ENCODE assay signal across 20 mouse cellular contexts in genomic region chr6:127215915-127216314, GRCm38 (mm10).
A peak's percentile ranks its signal among the peaks of the same experiment; 100 is the strongest.
DNase-seq lines count a peak whose midpoint lies in the region; TF ChIP-seq lines count a peak whose summit lies in the region.
"Had no signal": no experiment of that assay in that cellular context is flagged by ENCODE, and none has a peak within 500 bp of the region (broad histone marks: within the 10 kb centered on the region; RNA-seq: fewer than 3 reads in every experiment).

No protein-coding gene starts in this region.

- TF ChIP-seq POLR2A in CH12.LX (IDR thresholded peaks at IDR 0.05; ENCODE audit: low read depth, low read length) = no peak

- peak; percentile 47 for DNase-seq in CD4-positive, CD25-positive, alpha-beta regulatory T cell, adult 2 months (ENCODE audit: low read depth, low spot score)
- DNase-seq in CH12.LX (ENCODE audit: extremely low read depth) = peak; percentile 17
- peak; percentile 67 for DNase-seq in induced T-regulatory cell, adult 2 months (ENCODE audit: low read depth)
- DNase-seq in kidney, postnatal 4 days = no peak
- DNase-seq in gastrocnemius, postnatal 4 days (ENCODE audit: low spot score in 2 of 2) = no peak
- no peak for DNase-seq in kidney, postnatal 36 days
- DNase-seq: adrenal gland, adult 2 months; adrenal gland, postnatal 10 days; adrenal gland, postnatal 25 days; B cell, adult 2 months; cerebellum, adult 11-12 months; cerebellum, adult 2 months; cerebellum, adult 9-10 months; cerebellum, postnatal 10 days; cerebellum, postnatal 25 days; forebrain, postnatal 0 days had no signal

- dilution Hi-C loops in CH12.LX (cut with MboI; ENCODE audit: extremely low pct_ligation_motif_present, extremely low pct_unique_long_range_greater_than_20kb, low sequenced_read_pairs) = no loop called here

- no peaks in the 10 kb centered on the region for H3K36me3 ChIP-seq in CH12.LX (replicated peaks in 1 of 2; ENCODE audit: control insufficient read depth in 1 of 2, insufficient read depth in 1 of 2, low read length in 1 of 2)
- H3K36me3 ChIP-seq: embryonic facial prominence, embryonic 10.5 days; embryonic facial prominence, embryonic 12.5 days; forebrain, embryonic 15.5 days had no signal

- H3K9me3 ChIP-seq in CH12.LX (replicated peaks; ENCODE audit: low read length) = no peaks in the 10 kb centered on the region
- H3K9me3 ChIP-seq: embryonic facial prominence, embryonic 10.5 days; embryonic facial prominence, embryonic 12.5 days; forebrain, embryonic 13.5 days; forebrain, embryonic 15.5 days had no signal

- no peak for TF ChIP-seq CTCF in CH12.LX (conservative IDR thresholded peaks at IDR 0.05 in 1 of 2, IDR thresholded peaks at IDR 0.05 in 1 of 2; ENCODE audit: low read depth in 2 of 2, low read length in 2 of 2)

- no peaks in the 10 kb centered on the region for H3K79me2 ChIP-seq in CH12.LX (replicated peaks; ENCODE audit: control insufficient read depth, extremely low read depth, insufficient read depth, poor library complexity, severe bottlenecking)

- no peak overlapping the region for H3K27ac ChIP-seq in CH12.LX (ENCODE audit: insufficient read depth, low read depth)
- H3K27ac ChIP-seq: embryonic facial prominence, embryonic 10.5 days; embryonic facial prominence, embryonic 12.5 days; forebrain, embryonic 13.5 days; forebrain, embryonic 15.5 days had no signal

- no peak for TF ChIP-seq RAD21 in CH12.LX (IDR thresholded peaks at IDR 0.05; ENCODE audit: low read depth, low read length)

- H3K27me3 ChIP-seq in CH12.LX (replicated peaks) = no peaks in the 10 kb centered on the region
- H3K27me3 ChIP-seq: embryonic facial prominence, embryonic 12.5 days; forebrain, embryonic 13.5 days; forebrain, embryonic 15.5 days had no signal

- in situ Hi-C loops in CH12.LX (cut with MboI; ENCODE audit: low pct_ligation_motif_present, low pct_unique_long_range_greater_than_20kb, low sequenced_read_pairs) = no loop called here

- H3K4me1 ChIP-seq in CH12.LX (ENCODE audit: control insufficient read depth in 1 of 2, insufficient read depth in 2 of 2) = peaks cover 24 to 79% of the 10 kb centered on the region in 2 experiments
- H3K4me1 ChIP-seq: embryonic facial prominence, embryonic 12.5 days; forebrain, embryonic 13.5 days; forebrain, embryonic 15.5 days had no signal

- no peak overlapping the region for H3K4me3 ChIP-seq in CH12.LX (replicated peaks in 1 of 3; ENCODE audit: low read depth in 2 of 3, low read length in 2 of 3, poor library complexity in 1 of 3)
- H3K4me3 ChIP-seq: embryonic facial prominence, embryonic 10.5 days; embryonic facial prominence, embryonic 12.5 days; forebrain, embryonic 13.5 days; forebrain, embryonic 15.5 days had no signal

- no peak overlapping the region for H3K9ac ChIP-seq in CH12.LX (ENCODE audit: insufficient read depth, low read depth)
- H3K9ac ChIP-seq: embryonic facial prominence, embryonic 12.5 days; forebrain, embryonic 13.5 days; forebrain, embryonic 15.5 days; forebrain, postnatal 0 days had no signal

- H3K4me2 ChIP-seq in CH12.LX (ENCODE audit: insufficient read depth, low read depth, poor library complexity, severe bottlenecking) = no peak overlapping the region
- H3K4me2 ChIP-seq: embryonic facial prominence, embryonic 12.5 days; forebrain, embryonic 13.5 days; forebrain, embryonic 15.5 days had no signal

- peak; percentile 75 for TF ChIP-seq EP300 in CH12.LX (IDR thresholded peaks at IDR 0.05; ENCODE audit: low read length)

TF ChIP-seq in CH12.LX, 34 proteins besides CTCF, POLR2A, EP300 and RAD21:
- no peak for TF ChIP-seq ZC3H11A (IDR thresholded peaks at IDR 0.05; ENCODE audit: low read depth, low read length)
- TF ChIP-seq TCF12 (IDR thresholded peaks at IDR 0.05; ENCODE audit: low read depth, low read length) = peak; percentile 60
- TF ChIP-seq MXI1 (IDR thresholded peaks at IDR 0.05; ENCODE audit: low read depth, low read length) = no peak
- TF ChIP-seq CHD1 (IDR thresholded peaks at IDR 0.05; ENCODE audit: low read depth, low read length) = no peak
- TF ChIP-seq IRF4 (IDR thresholded peaks at IDR 0.05; ENCODE audit: low read depth, low read length) = peak; percentile 74
- peak; percentile 63 for TF ChIP-seq BHLHE40 (IDR thresholded peaks at IDR 0.05; ENCODE audit: low read depth, low read length)
- 0 out of 2 replicates have a peak, but pooled peaks have one; percentile 50 for TF ChIP-seq MAZ (IDR thresholded peaks at IDR 0.05; ENCODE audit: low read depth, low read length)
- TF ChIP-seq GABPA (IDR thresholded peaks at IDR 0.05; ENCODE audit: insufficient replicate concordance, low read depth, low read length) = no peak
- TF ChIP-seq PAX5 (IDR thresholded peaks at IDR 0.05; ENCODE audit: low read length) = no peak
- TF ChIP-seq ZKSCAN1 (IDR thresholded peaks at IDR 0.05; ENCODE audit: borderline replicate concordance, low read depth, low read length) = no peak
- no peak for TF ChIP-seq E2F4 (IDR thresholded peaks at IDR 0.05; ENCODE audit: insufficient replicate concordance, low read depth, low read length)
- no peak for TF ChIP-seq USF1 (IDR thresholded peaks at IDR 0.05; ENCODE audit: low read depth, low read length)
- TF ChIP-seq ELF1 (IDR thresholded peaks at IDR 0.05; ENCODE audit: low read depth, low read length) = no peak
- TF ChIP-seq MAFK (IDR thresholded peaks at IDR 0.05; ENCODE audit: insufficient replicate concordance, low read length) = no peak
- peak; percentile 27; the same call in 1 of the 2 replicates for TF ChIP-seq ETS1 (conservative IDR thresholded peaks at IDR 0.05; ENCODE audit: low read depth, low read length)
- TF ChIP-seq JUN (IDR thresholded peaks at IDR 0.05; ENCODE audit: insufficient read depth, low read depth, low read length) = peak; percentile 49; the same call in 1 of the 2 replicates
- no peak for TF ChIP-seq HCFC1 (IDR thresholded peaks at IDR 0.05; ENCODE audit: low read depth, low read length)
- no peak for TF ChIP-seq RCOR1 (conservative IDR thresholded peaks at IDR 0.05; ENCODE audit: low read depth, low read length)
- no peak for TF ChIP-seq NRF1 (IDR thresholded peaks at IDR 0.05; ENCODE audit: low read depth, low read length)
- peak; percentile 64; the same call in 1 of the 2 replicates for TF ChIP-seq JUND (conservative IDR thresholded peaks at IDR 0.05; ENCODE audit: low read depth, low read length)
- no peak for TF ChIP-seq POLR2AphosphoS2 (IDR thresholded peaks at IDR 0.05; ENCODE audit: low read depth, low read length)
- TF ChIP-seq MEF2A (IDR thresholded peaks at IDR 0.05; ENCODE audit: borderline replicate concordance, low read depth, low read length) = 0 out of 2 replicates have a peak, but pooled peaks have one; percentile 14
- no peak for TF ChIP-seq SIN3A (IDR thresholded peaks at IDR 0.05; ENCODE audit: low read length)
- TF ChIP-seq KAT2A (IDR thresholded peaks at IDR 0.05; ENCODE audit: insufficient replicate concordance, low read length) = no peak
- TF ChIP-seq SMC3 (IDR thresholded peaks at IDR 0.05; ENCODE audit: low read depth, low read length) = no peak
- TF ChIP-seq TBP (conservative IDR thresholded peaks at IDR 0.05; ENCODE audit: low read depth, low read length) = no peak
- TF ChIP-seq ZMIZ1 (IDR thresholded peaks at IDR 0.05; ENCODE audit: low read depth, low read length) = no peak
- TF ChIP-seq ZNF384 (IDR thresholded peaks at IDR 0.05; ENCODE audit: low read depth, low read length) = peak; percentile 90
- TF ChIP-seq MAX (IDR thresholded peaks at IDR 0.05; ENCODE audit: low read length) = no peak
- peak; percentile 55; the same call in 1 of the 2 replicates for TF ChIP-seq CHD2 (IDR thresholded peaks at IDR 0.05; ENCODE audit: low read length)
- TF ChIP-seq MYC (IDR thresholded peaks at IDR 0.05; ENCODE audit: low read depth, low read length) = no peak
- TF ChIP-seq USF2 (conservative IDR thresholded peaks at IDR 0.05; ENCODE audit: low read depth, low read length) = no peak
- TF ChIP-seq NELFE (IDR thresholded peaks at IDR 0.05; ENCODE audit: low read depth, low read length) = no peak
- no peak for TF ChIP-seq UBTF (IDR thresholded peaks at IDR 0.05; ENCODE audit: low read depth, low read length)
TF ChIP-seq in CH12.LX: peak in this region for 10.

Comparison
In these comparisons a context has a peak if more than half of its experiments do, and no peak if none do; other contexts are left out.
1. DNase-seq: peak in CD4-positive, CD25-positive, alpha-beta regulatory T cell, adult 2 months (single experiment), CH12.LX (single experiment) and induced T-regulatory cell, adult 2 months (single experiment); none in kidney, postnatal 4 days (0 of 2), gastrocnemius, postnatal 4 days (0 of 2) and kidney, postnatal 36 days (0 of 2).